Mouse (Mus musculus): ENCODE measurements around the gene Myrfl. TPM values are rescaled to one million over a fixed set of nuclear protein-coding genes. Genes with fewer than 3 reads are reported as not detected.

The Myrfl gene
- polyA plus RNA-seq, 1 experiment from 2014 or later, result 0.19 TPM

DNA sequence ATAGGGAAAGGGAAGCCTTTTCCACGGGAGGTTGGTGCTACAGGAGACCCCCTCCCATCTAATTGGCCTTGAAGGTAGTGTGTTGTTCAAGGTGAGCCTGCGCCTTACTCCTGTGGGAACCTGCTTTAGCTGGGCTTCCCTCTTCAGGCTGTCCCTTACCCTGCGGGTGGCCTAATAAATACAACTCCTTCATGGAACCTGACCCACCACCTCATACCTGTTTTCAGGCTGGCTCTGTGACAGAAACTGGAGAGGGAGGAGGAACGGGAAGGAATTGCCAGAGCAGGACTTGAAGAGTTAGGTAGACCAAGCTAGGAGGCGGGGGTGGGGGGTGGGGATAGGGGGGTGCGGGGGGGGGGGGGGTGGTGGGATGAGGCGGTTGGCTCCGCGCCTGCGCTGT, 167.9 kb downstream of the Myrfl start:
- Histone ChIP-seq H3K9ac (no peak overlapping the region), H3K4me1 (replicated peaks) (peaks cover 12% of the 10 kb centered on the region), H3K36me3 (no peaks in the 10 kb centered on the region), H3K9me3 (replicated peaks) (no peaks in the 10 kb centered on the region), H3K4me2 (no peak overlapping the region), H3K27ac (no peak overlapping the region), H3K27me3 (peaks cover 3% of the 10 kb centered on the region; the same call in 1 of the 2 replicates), H3K4me3 (no peak overlapping the region)
- 80% methylated on average over 5 of the region's 10 CpGs for WGBS
- ATAC-seq (replicated peaks; ENCODE audit: insufficient number of reproducible peaks, insufficient read depth, low FRiP score, low read depth), result no peak

- ATAC-seq (replicated peaks; ENCODE audit: insufficient number of reproducible peaks, insufficient read depth, low FRiP score, low read depth), result no peak
- Histone ChIP-seq H3K4me3 (peak overlapping the region; percentile 31), H3K4me1 (replicated peaks) (peaks cover 12% of the 10 kb centered on the region), H3K4me2 (peak overlapping the region; percentile 56), H3K36me3 (no peaks in the 10 kb centered on the region), H3K27ac (peak overlapping the region; percentile 41), H3K9me3 (replicated peaks) (no peaks in the 10 kb centered on the region), H3K27me3 (peaks cover 3% of the 10 kb centered on the region; the same call in 1 of the 2 replicates), H3K9ac (peak overlapping the region; percentile 7)
- 17% methylated on average over 14 of the region's 14 CpGs for WGBS
Measured at GRCm38 (mm10) chr10:116727702-116728298, 168.9 kb downstream of the Myrfl start.

Other genes starting within 250 kb of the Myrfl start
- gene Rab3ip, start 53.9 kb upstream of the Myrfl start, polyA plus RNA-seq (2015; fragmentation: Nextera tagmentation; extraction: Ambion mirVana), result 58.1 and 68.7 TPM in 2 replicates
- not detected in 2 replicates for gene Gm10271, start 75.7 kb upstream of the Myrfl start, polyA plus RNA-seq (2015; fragmentation: Nextera tagmentation; extraction: Ambion mirVana)
- gene Best3, start 89.4 kb upstream of the Myrfl start, polyA plus RNA-seq (2015; fragmentation: Nextera tagmentation; extraction: Ambion mirVana), result 0.58 and 0.67 TPM in 2 replicates
- gene Lrrc10, start 148.4 kb upstream of the Myrfl start, polyA plus RNA-seq (2015; fragmentation: Nextera tagmentation; extraction: Ambion mirVana), result 52.1 and 60.4 TPM in 2 replicates
- gene Cct2, start 166.9 kb upstream of the Myrfl start, polyA plus RNA-seq (2015; fragmentation: Nextera tagmentation; extraction: Ambion mirVana), result 139 and 171 TPM in 2 replicates

Measured in heart, embryonic 15.5 days (tissue).